Mouse (Mus musculus): ENCODE results near the gene Vamp1.

DNA sequence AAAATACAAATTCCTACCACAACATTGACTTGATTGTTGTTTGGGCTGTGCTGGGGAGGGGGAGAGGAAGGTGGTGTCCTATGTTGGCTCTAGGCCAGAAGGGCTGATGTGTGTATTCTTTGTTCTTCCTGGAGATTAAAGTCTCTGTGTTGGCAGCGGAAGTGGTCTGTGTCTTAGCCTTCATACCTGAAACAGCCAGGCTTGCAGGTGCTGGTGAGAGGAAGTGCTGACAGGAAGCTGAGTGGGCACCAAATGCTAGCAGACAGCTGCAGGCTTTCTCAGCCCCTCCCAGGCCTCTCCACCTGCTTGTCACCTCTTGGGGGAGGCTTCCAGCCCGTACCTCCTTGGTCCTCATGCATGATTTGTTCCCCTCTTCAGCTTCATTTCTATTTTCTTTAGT is 6.8 kb downstream of the Vamp1 start:
- no peak for TF ChIP-seq CTCF (IDR thresholded peaks at IDR 0.05; ENCODE audit: insufficient read depth, low read depth, low read length)
- TF ChIP-seq POLR2A (IDR thresholded peaks at IDR 0.05; ENCODE audit: insufficient read depth, low read depth, low read length), result no peak

Measured in olfactory bulb, adult 2 months (tissue).